Mouse (Mus musculus) left cerebral cortex, postnatal 25 days (tissue): ENCODE data around the gene Mta3. TPM values are rescaled to one million over a fixed set of nuclear protein-coding genes. Genes with fewer than 3 reads are reported as not detected.

Experiments used
- DNase-seq, 2 experiments: peaks; one replicate each; pipeline ENCODE4 v3.0.0; 2022; ENCODE audit warnings: low spot score in 2 of 2, mixed read lengths in 1 of 2
- intact Hi-C: fragments of 180-260 bp; cut with DNase I; formaldehyde crosslinking; loops from one replicate; pipeline ENCODE4 v1.15.1; 2025
- total RNA-seq, 2 experiments: library from RNA; stranded (reverse); gene quantifications; 2 replicates each; pipeline ENCODE4 v1.2.3; 2021

The Mta3 gene
- total RNA-seq, 2 experiments from 2014 or later = 74.0 to 83.0 TPM

GRCm38 (mm10) chr17:83799506-83800050, 93.6 kb downstream of the Mta3 start:
- DNase-seq = no peak
- intact Hi-C loops = no loop called here

GRCm38 (mm10) chr17:83803987-83804386, 98.0 kb downstream of the Mta3 start:
- intact Hi-C loops = no loop called here
- no peak for DNase-seq

- DNase-seq = no peak
- intact Hi-C loops = no loop called here
Measured at GRCm38 (mm10) chr17:83805078-83805477, 99.1 kb downstream of the Mta3 start.

DNA sequence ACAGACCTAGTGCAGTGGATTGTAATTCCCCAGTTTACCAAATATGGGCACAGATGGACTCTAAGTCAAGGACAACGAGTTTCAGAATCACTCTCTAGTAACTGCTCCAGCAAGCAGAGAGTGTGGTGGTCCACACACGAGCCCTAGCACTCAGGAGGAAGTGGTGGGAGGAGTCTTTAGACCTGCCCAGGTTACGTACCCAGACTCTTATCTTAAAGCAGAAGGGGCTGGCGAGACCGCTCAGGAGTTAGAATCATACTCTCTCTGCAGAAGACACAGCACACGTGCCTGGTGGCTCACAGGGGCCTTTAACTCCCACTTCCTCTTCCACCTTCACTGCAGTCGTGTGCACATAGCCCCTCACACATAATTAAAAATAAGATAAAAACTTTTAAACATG, 101.4 kb downstream of the Mta3 start:
- intact Hi-C loops = no loop called here

DNA sequence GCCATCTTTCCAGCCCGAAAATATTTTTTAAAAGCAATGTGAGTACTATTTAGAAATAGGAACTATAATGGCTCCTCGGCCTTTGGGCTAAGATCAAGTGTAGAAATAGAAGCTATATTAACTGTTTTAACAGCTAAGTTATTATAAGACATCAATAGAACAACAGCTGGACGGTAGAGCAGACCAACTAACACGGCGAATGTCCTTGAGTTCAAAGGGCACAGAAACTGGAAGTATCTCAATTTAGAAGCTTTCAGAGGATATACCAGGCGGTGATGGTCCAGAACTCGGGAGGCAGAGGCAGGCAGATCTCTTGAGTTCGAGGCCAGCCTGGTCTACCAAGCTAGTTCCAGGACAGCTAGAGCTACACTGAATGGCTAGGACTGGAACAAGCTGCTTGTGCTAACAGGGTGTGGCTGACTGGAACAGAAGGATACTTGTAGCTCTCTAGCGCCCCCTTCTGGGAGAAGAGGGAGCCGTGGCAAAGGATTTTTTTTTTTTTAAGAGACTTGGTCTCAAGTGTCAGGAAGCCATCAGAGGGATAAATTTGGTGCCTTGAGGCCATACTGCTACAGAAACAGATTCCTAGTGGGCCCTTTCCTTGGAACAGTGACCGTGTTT, 101.9 kb downstream of the Mta3 start:
- intact Hi-C loops = loop anchor here (2.0 kb wide), 1 partner anchor 177 kb away; the partner anchor contains the start of gene Kcng3
- DNase-seq = peak; percentile 68 to 80

More for the DNA sequence above, 101.4 kb downstream of the Mta3 start:
- DNase-seq = no peak

- no peak for DNase-seq
- intact Hi-C loops = loop anchor here (2.0 kb wide), 1 partner anchor 178 kb away; the partner anchor contains the start of gene Kcng3
Measured at GRCm38 (mm10) chr17:83808476-83809098, 102.6 kb downstream of the Mta3 start.

DNA sequence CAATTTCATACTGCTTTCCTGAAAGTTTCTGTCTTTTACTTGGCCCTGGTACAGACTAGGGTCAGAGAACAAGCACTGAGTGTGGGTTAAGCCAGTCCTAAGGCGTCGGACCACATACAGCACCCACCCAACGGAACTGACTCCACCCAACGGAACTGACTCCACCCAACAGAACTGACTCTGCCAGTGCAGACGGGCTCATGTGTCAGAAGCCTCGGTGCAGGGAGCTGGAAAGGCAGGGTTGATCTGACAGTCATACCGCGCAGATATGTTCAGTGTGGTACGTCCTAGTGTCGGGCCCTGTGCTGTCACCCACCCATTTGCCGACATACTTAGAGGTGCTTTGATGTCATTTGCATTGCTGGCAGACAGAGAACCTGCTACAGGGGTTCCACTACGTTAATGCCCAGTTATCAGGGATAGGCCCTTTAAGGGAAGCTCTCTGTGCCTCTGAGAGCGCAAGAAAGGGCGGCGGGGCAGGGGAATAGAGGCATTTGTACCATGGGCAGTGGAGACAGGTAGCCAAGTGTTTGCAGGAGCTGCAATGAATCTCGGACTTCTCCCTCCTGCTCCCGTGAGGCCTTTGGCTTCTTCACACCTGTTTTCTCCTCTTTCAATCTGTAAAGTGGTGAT, 103.3 kb downstream of the Mta3 start:
- DNase-seq = no peak

GRCm38 (mm10) chr17:83810285-83810684, 104.3 kb downstream of the Mta3 start:
- DNase-seq = no peak
- intact Hi-C loops = no loop called here

More for the DNA sequence above, 103.3 kb downstream of the Mta3 start:
- intact Hi-C loops = loop anchor here (2.0 kb wide), 1 partner anchor 179 kb away; the partner anchor contains the start of gene Kcng3

- intact Hi-C loops = no loop called here
- DNase-seq = no peak
Measured at GRCm38 (mm10) chr17:83812200-83812944, 106.4 kb downstream of the Mta3 start.

- intact Hi-C loops = no loop called here
- DNase-seq = no peak
Measured at GRCm38 (mm10) chr17:83813050-83813449, 107.1 kb downstream of the Mta3 start.

DNA sequence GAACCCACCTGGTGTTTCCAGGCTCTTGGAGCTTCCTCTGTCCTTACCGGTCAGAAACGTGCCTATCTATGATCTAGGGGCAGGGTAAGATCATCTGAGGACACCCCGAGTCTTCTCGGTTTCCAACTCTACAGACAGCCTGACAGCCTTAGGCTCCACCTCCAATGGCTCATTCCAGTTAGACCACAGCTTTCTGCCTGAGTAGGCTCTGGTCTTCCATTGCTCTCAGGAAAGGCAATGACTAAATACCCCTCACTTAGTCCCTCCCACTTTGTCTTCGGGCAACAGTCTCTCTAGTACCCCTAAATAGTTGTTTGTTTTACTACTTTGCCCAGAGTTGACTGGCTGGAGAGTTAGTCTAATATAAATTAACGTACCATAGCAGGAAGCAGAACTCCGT, 111.0 kb downstream of the Mta3 start:
- no peak for DNase-seq
- intact Hi-C loops = no loop called here

DNA sequence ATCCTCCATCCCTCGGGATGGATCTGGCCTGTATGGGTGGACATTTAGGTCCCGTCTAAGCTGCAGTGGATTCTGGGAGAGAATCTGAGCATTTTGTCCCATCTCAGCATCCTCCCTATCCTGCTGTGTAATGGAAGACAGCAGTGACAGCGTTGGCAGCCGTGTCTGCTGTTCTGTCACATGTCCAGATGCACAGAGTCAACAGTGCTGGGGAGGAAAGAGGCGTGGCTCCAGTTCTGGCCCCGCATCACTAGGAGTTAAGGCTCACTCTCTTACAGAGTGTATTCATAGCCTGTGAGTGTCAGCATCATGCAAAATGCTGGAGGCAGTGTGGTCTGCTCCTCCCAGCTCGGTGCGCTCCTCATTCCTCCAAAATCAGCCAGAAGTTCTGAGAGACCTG, 113.5 kb downstream of the Mta3 start:
- intact Hi-C loops = no loop called here
- DNase-seq = peak in 1 of 2 experiments; percentile 50

DNA sequence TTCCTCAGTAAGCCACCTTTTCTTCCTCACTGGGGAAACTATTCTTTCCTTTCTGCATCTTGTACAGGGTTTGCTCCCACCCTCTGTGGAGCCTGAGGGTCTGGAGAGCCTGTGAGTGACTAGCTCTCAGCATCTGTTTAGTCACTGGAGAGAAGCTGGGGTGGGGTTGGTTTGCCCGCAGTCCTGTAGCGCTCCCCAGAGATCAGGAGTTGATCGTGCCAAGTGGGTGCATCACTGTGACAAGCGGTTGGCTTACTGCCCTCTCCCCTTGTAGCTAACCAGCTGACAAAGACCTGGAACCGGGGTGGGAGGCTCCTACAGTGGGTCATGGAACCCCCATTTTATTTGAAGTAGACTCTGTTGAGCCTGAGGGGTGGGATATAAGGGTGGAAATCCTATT, 114.7 kb downstream of the Mta3 start:
- intact Hi-C loops = no loop called here
- DNase-seq = no peak

- no peak for DNase-seq
- intact Hi-C loops = no loop called here
Measured at GRCm38 (mm10) chr17:83821876-83822275, 115.9 kb downstream of the Mta3 start.

- intact Hi-C loops = no loop called here
- DNase-seq = no peak
Measured at GRCm38 (mm10) chr17:83823835-83824234, 117.9 kb downstream of the Mta3 start.

GRCm38 (mm10) chr17:83829356-83829755, 123.4 kb downstream of the Mta3 start:
- intact Hi-C loops = no loop called here

GRCm38 (mm10) chr17:83830616-83831292, 124.8 kb downstream of the Mta3 start:
- DNase-seq = peak in 1 of 2 experiments; percentile 37
- intact Hi-C loops = no loop called here

More at GRCm38 (mm10) chr17:83829356-83829755, 123.4 kb downstream of the Mta3 start:
- DNase-seq = no peak

GRCm38 (mm10) chr17:83834120-83834519, 128.2 kb downstream of the Mta3 start:
- no peak for DNase-seq
- intact Hi-C loops = no loop called here

GRCm38 (mm10) chr17:83836048-83836447, 130.1 kb downstream of the Mta3 start:
- DNase-seq = no peak
- intact Hi-C loops = no loop called here
